Comparison of ENCODE assay signal across 7 mouse cellular contexts in the genomic region with DNA sequence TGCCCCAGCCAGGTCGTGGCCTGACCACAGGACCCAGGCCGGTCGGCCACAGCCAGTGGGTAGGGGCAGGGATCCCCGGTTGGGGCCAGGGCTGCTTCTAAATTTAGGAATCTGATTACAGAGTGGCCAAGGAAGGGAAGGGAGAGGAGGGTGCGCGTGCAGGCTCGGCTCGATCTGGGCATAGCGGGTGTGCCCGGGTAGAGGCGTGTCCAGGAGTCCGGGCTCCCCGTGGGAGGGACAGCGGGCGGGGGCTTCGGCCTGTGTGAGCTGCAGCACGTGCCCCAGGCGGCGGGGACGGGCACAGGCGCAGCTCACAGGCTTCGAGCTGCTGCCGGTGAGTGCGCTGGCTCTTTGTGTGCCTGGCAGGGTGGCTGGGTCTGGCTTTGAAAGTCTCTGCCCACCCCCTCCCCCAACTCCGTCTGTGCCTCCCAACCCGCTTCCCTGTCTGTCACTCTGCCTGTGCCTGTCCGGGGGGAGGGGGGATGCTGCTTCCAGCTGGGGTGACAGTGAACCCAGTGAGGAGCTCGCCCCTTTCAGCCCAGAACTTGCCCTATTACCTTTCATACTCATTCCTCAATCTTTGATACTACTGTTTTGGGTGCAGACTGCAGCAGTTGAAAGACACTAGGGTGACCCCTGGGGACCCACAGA. TPM values are rescaled to one million over a fixed set of nuclear protein-coding genes. Genes with fewer than 3 reads are reported as not detected.
DNase-seq lines count a peak whose midpoint lies in the region; ATAC-seq and TF ChIP-seq lines count a peak whose summit lies in the region.

Rcor2 (plus strand) TSS at position 235 of the 651 bp plus-strand sequence.

- 2% methylated on average over 27 of the region's 28 CpGs for WGBS in forebrain, postnatal 0 days

- no peaks in the 10 kb centered on the region for H3K9me3 ChIP-seq in MEL (replicated peaks; ENCODE audit: insufficient read depth, low read length)
- H3K9me3 ChIP-seq in forebrain, postnatal 0 days (ENCODE audit: low read length) = no peaks in the 10 kb centered on the region

- peak within 1 kb of the TSS; percentile 83 for H3K9ac ChIP-seq in MEL (ENCODE audit: control insufficient read depth, low read depth, low read length, poor library complexity, severe bottlenecking)
- peak within 1 kb of the TSS; percentile 80 for H3K9ac ChIP-seq in forebrain, postnatal 0 days

- H3K4me3 ChIP-seq in MEL (ENCODE audit: control insufficient read depth in 1 of 2, insufficient read depth in 1 of 2, low read depth in 2 of 2, low read length in 2 of 2) = peak within 1 kb of the TSS; percentile 80 to 92
- peak within 1 kb of the TSS; percentile 79 for H3K4me3 ChIP-seq in forebrain, postnatal 0 days (ENCODE audit: low read depth, low read length)

- H3K79me2 ChIP-seq in MEL (ENCODE audit: control insufficient read depth, insufficient read depth, low read length, poor library complexity) = peaks cover 5% of the 10 kb centered on the region

- DNase-seq in MEL (ENCODE audit: low read depth, low spot score) = peak; percentile 73
- DNase-seq in adrenal gland, postnatal 4 days (ENCODE audit: low spot score in 2 of 2) = peak; percentile 46 to 52
- peak; percentile 87 for DNase-seq in forebrain, postnatal 0 days
- DNase-seq in layer of hippocampus, postnatal 14 days (ENCODE audit: low spot score in 2 of 2) = peak; percentile 71 to 82
- DNase-seq in lung, postnatal 25 days (ENCODE audit: low spot score) = peak; percentile 72
- DNase-seq in right cerebral cortex, postnatal 25 days = peak; percentile 61

- peak; percentile 58 for ATAC-seq in forebrain, postnatal 0 days
- ATAC-seq in hematopoietic stem cell, adult 5-6 weeks (replicated peaks in 1 of 2; ENCODE audit: insufficient read depth in 1 of 2, low FRiP score in 2 of 2, low TSS enrichment in 1 of 2, low read depth in 1 of 2, poor library complexity in 2 of 2, severe bottlenecking in 2 of 2) = 0 out of 4 replicates have a peak, but pooled peaks of 1 of the 2 experiments have one; percentile 11

- TF ChIP-seq CTCF in MEL (IDR thresholded peaks at IDR 0.05 in 2 of 3, conservative IDR thresholded peaks at IDR 0.05 in 1 of 3; ENCODE audit: control insufficient read depth in 1 of 3, insufficient read depth in 1 of 3, low read depth in 2 of 3, low read length in 3 of 3, poor library complexity in 1 of 3, severe bottlenecking in 1 of 3) = no peak
- no peak for TF ChIP-seq CTCF in forebrain, postnatal 0 days (IDR thresholded peaks at IDR 0.05; ENCODE audit: low read depth)

- TF ChIP-seq POLR2A in MEL (IDR thresholded peaks at IDR 0.05; ENCODE audit: control insufficient read depth in 1 of 2, insufficient read depth in 1 of 2, low read depth in 1 of 2, low read length in 2 of 2, poor library complexity in 1 of 2) = no peak

- peaks cover 0 to 29% of the 10 kb centered on the region in 2 experiments; a peak in 3 of 4 replicates for H3K4me1 ChIP-seq in MEL (ENCODE audit: control insufficient read depth in 1 of 2, insufficient read depth in 2 of 2, low read length in 2 of 2)
- peaks cover 29% of the 10 kb centered on the region for H3K4me1 ChIP-seq in forebrain, postnatal 0 days (ENCODE audit: insufficient read depth)

- peaks cover 0 to 4% of the 10 kb centered on the region in 2 experiments; a peak in 1 of 4 replicates for H3K36me3 ChIP-seq in MEL (ENCODE audit: control insufficient read depth in 1 of 2, insufficient read depth in 2 of 2, low read length in 2 of 2)
- H3K36me3 ChIP-seq in forebrain, postnatal 0 days (ENCODE audit: insufficient read depth) = peaks cover 15% of the 10 kb centered on the region

- TF ChIP-seq EP300 in MEL (IDR thresholded peaks at IDR 0.05; ENCODE audit: low read depth in 1 of 2, low read length in 2 of 2) = no peak

- no peak for TF ChIP-seq RAD21 in MEL (IDR thresholded peaks at IDR 0.05; ENCODE audit: low read depth, low read length)

- peak within 1 kb of the TSS; percentile 91 for H3K4me2 ChIP-seq in forebrain, postnatal 0 days (ENCODE audit: low read depth)

- H3K27ac ChIP-seq in MEL (ENCODE audit: control insufficient read depth, low read depth, low read length) = peak within 1 kb of the TSS; percentile 44
- H3K27ac ChIP-seq in forebrain, postnatal 0 days (ENCODE audit: low read depth, low read length) = peak within 1 kb of the TSS; percentile 95

- H3K27me3 ChIP-seq in MEL (ENCODE audit: control insufficient read depth in 1 of 2, insufficient read depth in 2 of 2, low read length in 2 of 2) = no peaks in the 10 kb centered on the region
- H3K27me3 ChIP-seq in forebrain, postnatal 0 days (ENCODE audit: insufficient read depth, low read length) = no peaks in the 10 kb centered on the region

TF ChIP-seq in MEL, 35 proteins besides CTCF, POLR2A, EP300 and RAD21:
- TF ChIP-seq TBP (IDR thresholded peaks at IDR 0.05; ENCODE audit: low read depth, low read length) = 0 out of 2 replicates have a peak, but pooled peaks have one; percentile 12
- TF ChIP-seq POLR2AphosphoS5 (IDR thresholded peaks at IDR 0.05; ENCODE audit: borderline replicate concordance, low read depth, low read length) = no peak
- no peak for TF ChIP-seq MYB (IDR thresholded peaks at IDR 0.05; ENCODE audit: low read depth, low read length)
- peak; percentile 89 for TF ChIP-seq BHLHE40 (IDR thresholded peaks at IDR 0.05; ENCODE audit: borderline replicate concordance, low read depth, low read length)
- 0 out of 2 replicates have a peak, but pooled peaks have one; percentile 25 for TF ChIP-seq MYC (IDR thresholded peaks at IDR 0.05; ENCODE audit: low read depth, low read length)
- peak; percentile 70; the same call in 1 of the 2 replicates for TF ChIP-seq MAX (IDR thresholded peaks at IDR 0.05; ENCODE audit: low read length)
- 0 out of 2 replicates have a peak, but pooled peaks have one; percentile 20 for TF ChIP-seq MEF2A (IDR thresholded peaks at IDR 0.05; ENCODE audit: extremely low read depth, insufficient replicate concordance, low read depth, low read length, poor library complexity, severe bottlenecking)
- TF ChIP-seq ZNF384 (IDR thresholded peaks at IDR 0.05; ENCODE audit: low read depth, low read length) = no peak
- peak; percentile 62; the same call in 1 of the 2 replicates for TF ChIP-seq MAZ (IDR thresholded peaks at IDR 0.05; ENCODE audit: low read depth, low read length)
- TF ChIP-seq SIN3A (IDR thresholded peaks at IDR 0.05; ENCODE audit: low read length) = peak; percentile 31; the same call in 1 of the 2 replicates
- peak; percentile 77; the same call in 1 of the 2 replicates for TF ChIP-seq MXI1 (IDR thresholded peaks at IDR 0.05; ENCODE audit: low read depth, low read length)
- no peak for TF ChIP-seq TAL1 (IDR thresholded peaks at IDR 0.05; ENCODE audit: low read length)
- peak; percentile 81 for TF ChIP-seq USF1 (IDR thresholded peaks at IDR 0.05; ENCODE audit: low read depth, low read length)
- no peak for TF ChIP-seq UBTF (IDR thresholded peaks at IDR 0.05; ENCODE audit: borderline replicate concordance, insufficient read depth, low read depth, low read length)
- TF ChIP-seq TCF12 (IDR thresholded peaks at IDR 0.05; ENCODE audit: low read depth, low read length) = 0 out of 2 replicates have a peak, but pooled peaks have one; percentile 13
- no peak for TF ChIP-seq GABPA (IDR thresholded peaks at IDR 0.05; ENCODE audit: low read depth, low read length)
- no peak for TF ChIP-seq E2F4 (IDR thresholded peaks at IDR 0.05; ENCODE audit: borderline replicate concordance, low read depth, low read length)

RNA-seq across cellular contexts. Expression of gene Rcor2, which starts in this region (rescaled TPM):
- total RNA-seq in MEL (2012; rRNA removed) = 31.4 and 33.7 TPM in 2 replicates
- polyA plus RNA-seq in MEL (2012; ENCODE audit: insufficient read depth in 1 of 2, insufficient read length in 2 of 2, low read depth in 1 of 2, low replicate concordance in 2 of 2, missing spikeins in 1 of 2) = 10 to 100 TPM in 1 of 2 experiments, not detected in 1; 60.2 TPM
- 10 to 100 TPM; 13.4 to 14.8 TPM for total RNA-seq in adrenal gland, postnatal 4 days (2021)
- total RNA-seq in forebrain, postnatal 0 days (2014; rRNA removed) = 41.9 and 49.6 TPM in 2 replicates
- 13.7 and 14.5 TPM in 2 replicates for polyA plus RNA-seq in forebrain, postnatal 0 days (2015; fragmentation: Nextera tagmentation; extraction: Ambion mirVana)
- 19.1 and 20.6 TPM in 2 replicates for total RNA-seq in hematopoietic stem cell, adult 5-6 weeks (2017)
- 10 to 100 TPM; 20.2 to 23.2 TPM for total RNA-seq in layer of hippocampus, postnatal 14 days (2021)
